Mouse (Mus musculus) kidney, embryonic 14.5 days (tissue): ENCODE data around the gene Gm8994. TPM values are rescaled to one million over a fixed set of nuclear protein-coding genes. Genes with fewer than 3 reads are reported as not detected.

Experiments used
- ATAC-seq: fragments of 200-750 bp; cut with Nextera tagmentation; 2 replicates; pipeline ENCODE4 v1.8.0; 2017; ENCODE audit warnings: moderate number of reproducible peaks, mild to moderate bottlenecking, moderate TSS enrichment, moderate library complexity; ENCODE audit not compliant: low FRiP score, low TSS enrichment
- H3K27ac ChIP-seq: fragments of 300-500 bp; sonication (generic); 2 replicates; pipeline ENCODE4 v1.5.1; 2014; ENCODE audit warnings: low read depth, mild to moderate bottlenecking, low read length, moderate library complexity, mixed read lengths
- H3K27me3 ChIP-seq: fragments of 300-500 bp; sonication (generic); 2 replicates; pipeline ENCODE4 v1.6.1; 2014; ENCODE audit warnings: mild to moderate bottlenecking, low read length; ENCODE audit not compliant: control insufficient read depth, insufficient read depth
- H3K36me3 ChIP-seq: fragments of 300-500 bp; sonication (generic); 2 replicates; pipeline ENCODE4 v1.6.1; 2014; ENCODE audit warnings: low read length, mixed read lengths; ENCODE audit not compliant: control insufficient read depth, insufficient read depth
- H3K4me1 ChIP-seq: fragments of 300-500 bp; sonication (generic); 2 replicates; pipeline ENCODE4 v1.6.1; 2014; ENCODE audit warnings: low read length, mixed read lengths; ENCODE audit not compliant: control insufficient read depth, insufficient read depth
- H3K4me2 ChIP-seq: fragments of 300-500 bp; sonication (generic); replicated peaks from 2 replicates; pipeline ENCODE4 v1.6.1; 2014; ENCODE audit warnings: low read depth, mild to moderate bottlenecking, low read length
- H3K4me3 ChIP-seq: fragments of 300-500 bp; sonication (generic); 2 replicates; pipeline ENCODE4 v1.5.1; 2014; ENCODE audit warnings: mild to moderate bottlenecking, low read length
- H3K9ac ChIP-seq: fragments of 300-500 bp; sonication (generic); 2 replicates; pipeline ENCODE4 v1.6.1; 2014; ENCODE audit warnings: low read depth, mild to moderate bottlenecking, low read length, moderate library complexity
- H3K9me3 ChIP-seq: fragments of 300-500 bp; sonication (generic); 2 replicates; pipeline ENCODE4 v1.6.1; 2016; ENCODE audit warnings: low read length; ENCODE audit not compliant: control insufficient read depth
- WGBS: fragments of 180-500 bp; shearing (Covaris S2); extraction: QIAGEN DNeasy Blood & Tissue Kit; methylation state at CpG from one replicate; pipeline ENCODE4 v1.1.7; 2014; 5-methylcytosine and 5-hydroxymethylcytosine counted together
- polyA plus RNA-seq: library from polyadenylated mRNA; unstranded; fragments of >200 nt; fragmentation: Nextera tagmentation; extraction: Ambion mirVana; gene quantifications from 2 replicates; pipeline ENCODE4 v1.2.1, GENCODE M21; 2014

Gene Gm8994
- polyA plus RNA-seq, 1 experiment from 2014 or later, result not detected

GRCm38 (mm10) chr6:136345641-136346040, 18.3 kb downstream of the Gm8994 start:
- no peaks in the 10 kb centered on the region for H3K27me3 ChIP-seq
- WGBS, result 87% methylated on average over 7 of the region's 7 CpGs
- H3K4me2 ChIP-seq, result no peak overlapping the region
- no peak overlapping the region for H3K9ac ChIP-seq
- no peaks in the 10 kb centered on the region for H3K9me3 ChIP-seq
- no peak overlapping the region for H3K27ac ChIP-seq
- no peaks in the 10 kb centered on the region for H3K36me3 ChIP-seq
- no peak for ATAC-seq
- 0 out of 2 replicates have a peak, but pooled peaks cover 4% of the 10 kb centered on the region for H3K4me1 ChIP-seq
- H3K4me3 ChIP-seq, result no peak overlapping the region

GRCm38 (mm10) chr6:136347053-136347452, 19.7 kb downstream of the Gm8994 start:
- ATAC-seq, result no peak
- H3K27ac ChIP-seq, result no peak overlapping the region
- no peak overlapping the region for H3K4me3 ChIP-seq
- 77% methylated on average over 5 of the region's 5 CpGs for WGBS
- H3K4me1 ChIP-seq, result no peaks in the 10 kb centered on the region
- no peaks in the 10 kb centered on the region for H3K27me3 ChIP-seq
- H3K36me3 ChIP-seq, result no peaks in the 10 kb centered on the region
- H3K9ac ChIP-seq, result no peak overlapping the region
- no peak overlapping the region for H3K4me2 ChIP-seq
- no peaks in the 10 kb centered on the region for H3K9me3 ChIP-seq

- no peaks in the 10 kb centered on the region for H3K9me3 ChIP-seq
- WGBS, result 46% methylated on average over 9 of the region's 9 CpGs
Measured at GRCm38 (mm10) chr6:136347631-136348030, 20.3 kb downstream of the Gm8994 start.

GRCm38 (mm10) chr6:136353399-136354184, 26.3 kb downstream of the Gm8994 start:
- WGBS, result 37% methylated on average over 11 of the region's 11 CpGs
- Histone ChIP-seq H3K27ac (no peak overlapping the region), H3K9me3 (no peaks in the 10 kb centered on the region), H3K9ac (no peak overlapping the region), H3K27me3 (no peaks in the 10 kb centered on the region), H3K4me2 (no peak overlapping the region), H3K4me3 (no peak overlapping the region), H3K36me3 (no peaks in the 10 kb centered on the region), H3K4me1 (no peaks in the 10 kb centered on the region)
- ATAC-seq, result no peak

More at GRCm38 (mm10) chr6:136347631-136348030, 20.3 kb downstream of the Gm8994 start:
- Histone ChIP-seq H3K27ac (no peak overlapping the region), H3K4me2 (no peak overlapping the region), H3K27me3 (no peaks in the 10 kb centered on the region), H3K9ac (no peak overlapping the region), H3K4me3 (no peak overlapping the region), H3K4me1 (no peaks in the 10 kb centered on the region), H3K36me3 (no peaks in the 10 kb centered on the region)
- 0 out of 2 replicates have a peak, but pooled peaks have one; percentile 24 for ATAC-seq

DNA sequence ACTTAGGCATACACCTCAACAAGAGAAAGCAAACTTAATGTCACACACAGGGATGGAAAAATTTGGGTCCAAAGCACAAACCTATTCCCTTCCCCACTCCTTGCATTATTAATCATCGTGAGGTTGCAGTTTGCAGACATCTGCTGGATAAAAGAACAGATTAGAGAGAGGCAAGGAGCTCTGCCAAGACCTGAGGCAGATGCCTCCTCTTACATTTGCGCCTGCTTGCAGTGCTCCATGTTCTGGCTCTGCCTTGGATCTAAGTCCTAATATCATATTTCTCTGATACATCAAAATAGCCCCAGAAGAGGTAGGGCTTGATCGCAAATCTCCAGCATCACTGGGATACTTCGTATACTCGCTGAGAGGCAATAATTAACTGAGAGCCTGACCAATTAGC, 31.1 kb downstream of the Gm8994 start:
- Histone ChIP-seq H3K9me3 (no peaks in the 10 kb centered on the region), H3K9ac (no peak overlapping the region), H3K27me3 (no peaks in the 10 kb centered on the region), H3K4me3 (no peak overlapping the region), H3K4me1 (no peaks in the 10 kb centered on the region), H3K4me2 (no peak overlapping the region), H3K36me3 (no peaks in the 10 kb centered on the region), H3K27ac (no peak overlapping the region)
- no peak for ATAC-seq
- WGBS, result 72% methylated on average over 5 of the region's 5 CpGs

- H3K9me3 ChIP-seq, result no peaks in the 10 kb centered on the region
- H3K27me3 ChIP-seq, result no peaks in the 10 kb centered on the region
- 88% methylated on average over 8 of the region's 8 CpGs for WGBS
- no peaks in the 10 kb centered on the region for H3K4me1 ChIP-seq
- no peak overlapping the region for H3K4me2 ChIP-seq
- no peak overlapping the region for H3K4me3 ChIP-seq
- no peak overlapping the region for H3K9ac ChIP-seq
- H3K36me3 ChIP-seq, result no peaks in the 10 kb centered on the region
- no peak for ATAC-seq
- no peak overlapping the region for H3K27ac ChIP-seq
Measured at GRCm38 (mm10) chr6:136363313-136363712, 36.0 kb downstream of the Gm8994 start.

- WGBS, result 80% methylated on average over 4 of the region's 4 CpGs
- no peak for ATAC-seq
Measured at GRCm38 (mm10) chr6:136364008-136364407, 36.7 kb downstream of the Gm8994 start.

GRCm38 (mm10) chr6:136364430-136365098, 37.2 kb downstream of the Gm8994 start:
- H3K4me1 ChIP-seq, result no peaks in the 10 kb centered on the region
- WGBS, result 77% methylated on average over 12 of the region's 12 CpGs

More at GRCm38 (mm10) chr6:136364008-136364407, 36.7 kb downstream of the Gm8994 start:
- Histone ChIP-seq H3K9ac (no peak overlapping the region), H3K4me2 (no peak overlapping the region), H3K9me3 (no peaks in the 10 kb centered on the region), H3K27me3 (no peaks in the 10 kb centered on the region), H3K4me1 (no peaks in the 10 kb centered on the region), H3K4me3 (no peak overlapping the region), H3K36me3 (no peaks in the 10 kb centered on the region), H3K27ac (no peak overlapping the region)

DNA sequence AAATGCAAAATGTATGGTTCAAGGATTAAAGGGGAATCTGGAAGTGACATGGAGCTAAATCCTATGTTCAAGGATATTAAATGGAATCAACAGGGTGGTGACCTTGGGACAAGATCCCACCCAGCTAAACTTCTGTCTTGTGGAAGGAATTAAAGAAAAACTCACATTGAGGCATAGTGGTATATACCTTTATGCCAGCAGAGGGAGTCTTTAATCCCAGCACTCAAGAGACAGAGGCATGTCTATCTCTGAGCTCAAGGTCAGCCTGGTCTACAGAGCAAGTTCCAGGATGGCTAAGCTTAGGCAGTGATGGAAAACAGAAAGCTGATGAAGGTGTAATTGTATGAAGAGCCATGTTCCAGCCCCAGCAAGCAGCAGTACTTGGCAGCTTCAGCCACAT, 48.8 kb downstream of the Gm8994 start:
- H3K27ac ChIP-seq, result no peak overlapping the region

More at GRCm38 (mm10) chr6:136364430-136365098, 37.2 kb downstream of the Gm8994 start:
- Histone ChIP-seq H3K9me3 (no peaks in the 10 kb centered on the region), H3K27me3 (no peaks in the 10 kb centered on the region), H3K27ac (no peak overlapping the region), H3K4me2 (no peak overlapping the region), H3K9ac (no peak overlapping the region), H3K4me3 (no peak overlapping the region), H3K36me3 (no peaks in the 10 kb centered on the region)
- ATAC-seq, result no peak

More for the DNA sequence above, 48.8 kb downstream of the Gm8994 start:
- Histone ChIP-seq H3K4me3 (no peak overlapping the region), H3K4me1 (no peaks in the 10 kb centered on the region), H3K4me2 (no peak overlapping the region), H3K27me3 (no peaks in the 10 kb centered on the region), H3K9me3 (no peaks in the 10 kb centered on the region), H3K36me3 (no peaks in the 10 kb centered on the region), H3K9ac (no peak overlapping the region)
- ATAC-seq, result no peak
